Mouse (Mus musculus) hindbrain, embryonic 11.5 days (tissue): Measurements from ENCODE around the gene 1810055G02Rik. TPM values are rescaled to one million over a fixed set of nuclear protein-coding genes. Genes with fewer than 3 reads are reported as not detected.
A peak's percentile ranks its signal among the peaks of the same experiment; 100 is the strongest.

Experiments used
- ATAC-seq: fragments of 200-750 bp; cut with Nextera tagmentation; 2 replicates; pipeline ENCODE4 v1.8.0; 2017; ENCODE audit warnings: mild to moderate bottlenecking, moderate TSS enrichment, moderate library complexity; ENCODE audit not compliant: low FRiP score
- DNase-seq: peaks from one replicate; pipeline ENCODE4 v3.0.0-alpha.2; 2015; ENCODE audit warnings: low spot score
- H3K27ac ChIP-seq: fragments of 300-500 bp; sonication (generic); 2 replicates; pipeline ENCODE4 v1.5.1; 2014; ENCODE audit warnings: mild to moderate bottlenecking, low read depth, low read length
- H3K27me3 ChIP-seq: fragments of 300-500 bp; sonication (generic); 2 replicates; pipeline ENCODE4 v1.6.1; 2014; ENCODE audit warnings: mild to moderate bottlenecking, low read length, moderate library complexity, mixed read lengths; ENCODE audit not compliant: control insufficient read depth, insufficient read depth
- H3K36me3 ChIP-seq: fragments of 300-500 bp; sonication (generic); 2 replicates; pipeline ENCODE4 v1.6.1; 2014; ENCODE audit warnings: mild to moderate bottlenecking, low read length, moderate library complexity, mixed read lengths; ENCODE audit not compliant: control insufficient read depth, insufficient read depth
- H3K4me1 ChIP-seq: fragments of 300-500 bp; sonication (generic); replicated peaks from 2 replicates; pipeline ENCODE4 v1.6.1; 2014; ENCODE audit warnings: low read length, mixed read lengths; ENCODE audit not compliant: control insufficient read depth, insufficient read depth
- H3K4me2 ChIP-seq: fragments of 300-500 bp; sonication (generic); replicated peaks from 2 replicates; pipeline ENCODE4 v1.6.1; 2014; ENCODE audit warnings: mild to moderate bottlenecking, low read depth, low read length
- H3K4me3 ChIP-seq: fragments of 300-500 bp; sonication (generic); 2 replicates; pipeline ENCODE4 v1.5.1; 2014; ENCODE audit warnings: low read depth, low read length
- H3K9ac ChIP-seq: fragments of 300-500 bp; sonication (generic); 2 replicates; pipeline ENCODE4 v1.6.1; 2014; ENCODE audit warnings: low read depth, low read length
- H3K9me3 ChIP-seq: fragments of 300-500 bp; sonication (generic); 2 replicates; pipeline ENCODE4 v1.6.1; 2016; ENCODE audit warnings: low read length; ENCODE audit not compliant: control insufficient read depth
- WGBS: fragments of 180-500 bp; shearing (Covaris S2); extraction: QIAGEN DNeasy Blood & Tissue Kit; methylation state at CpG from one replicate; pipeline ENCODE4 v1.1.7; 2014; 5-methylcytosine and 5-hydroxymethylcytosine counted together
- polyA plus RNA-seq: library from polyadenylated mRNA; unstranded; fragments of >200 nt; fragmentation: Nextera tagmentation; extraction: Ambion mirVana; gene quantifications from 2 replicates; pipeline ENCODE4 v1.2.1, GENCODE M21; 2014

The 1810055G02Rik gene
- polyA plus RNA-seq, 1 experiment from 2014 or later, result 39.4 TPM

- ATAC-seq, result peak; percentile 57
- no peak overlapping the region for H3K9ac ChIP-seq
- no peak overlapping the region for H3K27ac ChIP-seq
These were observed 8.3 kb upstream of the 1810055G02Rik start for GRCm38 (mm10) chr19:3699508-3700438.

GRCm38 (mm10) chr19:3702460-3702859, 5.6 kb upstream of the 1810055G02Rik start:
- DNase-seq, result no peak
- WGBS, result 83% methylated on average over 4 of the region's 4 CpGs

More at GRCm38 (mm10) chr19:3699508-3700438, 8.3 kb upstream of the 1810055G02Rik start:
- no peaks in the 10 kb centered on the region for H3K36me3 ChIP-seq
- no peaks in the 10 kb centered on the region for H3K27me3 ChIP-seq
- H3K4me1 ChIP-seq, result no peaks in the 10 kb centered on the region
- no peak overlapping the region for H3K4me3 ChIP-seq
- no peaks in the 10 kb centered on the region for H3K9me3 ChIP-seq
- peak; percentile 88 for DNase-seq
- 40% methylated on average over 6 of the region's 6 CpGs for WGBS
- H3K4me2 ChIP-seq, result no peak overlapping the region

GRCm38 (mm10) chr19:3706258-3706657, 1.8 kb upstream of the 1810055G02Rik start:
- no peaks in the 10 kb centered on the region for H3K36me3 ChIP-seq
- H3K9me3 ChIP-seq, result no peaks in the 10 kb centered on the region
- no peak overlapping the region for H3K27ac ChIP-seq
- no peak overlapping the region for H3K9ac ChIP-seq
- H3K4me3 ChIP-seq, result no peak overlapping the region
- ATAC-seq, result no peak
- DNase-seq, result no peak
- no peak overlapping the region for H3K4me2 ChIP-seq
- H3K4me1 ChIP-seq, result peaks cover 2% of the 10 kb centered on the region; the same call in 1 of the 2 replicates
- H3K27me3 ChIP-seq, result no peaks in the 10 kb centered on the region
- WGBS, result 32% methylated on average over 1 of the region's 1 CpGs

More at GRCm38 (mm10) chr19:3702460-3702859, 5.6 kb upstream of the 1810055G02Rik start:
- Histone ChIP-seq H3K36me3 (no peaks in the 10 kb centered on the region), H3K4me3 (no peak overlapping the region), H3K4me1 (no peaks in the 10 kb centered on the region), H3K9me3 (no peaks in the 10 kb centered on the region), H3K27ac (no peak overlapping the region), H3K4me2 (no peak overlapping the region), H3K9ac (no peak overlapping the region), H3K27me3 (no peaks in the 10 kb centered on the region)
- ATAC-seq, result no peak

- DNase-seq (no peak), ATAC-seq (no peak)
- 43% methylated on average over 10 of the region's 10 CpGs for WGBS
These were observed 540 bp upstream of the 1810055G02Rik start for GRCm38 (mm10) chr19:3707553-3707952.

GRCm38 (mm10) chr19:3709013-3709787, 1.1 kb downstream of the 1810055G02Rik start:
- WGBS, result 49% methylated on average over 10 of the region's 10 CpGs
- H3K36me3 ChIP-seq, result no peaks in the 10 kb centered on the region
- H3K9me3 ChIP-seq, result no peaks in the 10 kb centered on the region
- peaks cover 2% of the 10 kb centered on the region; the same call in 1 of the 2 replicates for H3K4me1 ChIP-seq
- DNase-seq (no peak), ATAC-seq (no peak)
- H3K4me2 ChIP-seq, result peak overlapping the region; percentile 43
- H3K9ac ChIP-seq, result peak overlapping the region; percentile 78; the same call in 1 of the 2 replicates
- peak overlapping the region; percentile 82 for H3K4me3 ChIP-seq
- H3K27ac ChIP-seq, result no peak overlapping the region
- H3K27me3 ChIP-seq, result no peaks in the 10 kb centered on the region

More at GRCm38 (mm10) chr19:3707553-3707952, 540 bp upstream of the 1810055G02Rik start:
- peak overlapping the region; percentile 56 for H3K9ac ChIP-seq
- H3K36me3 ChIP-seq, result no peaks in the 10 kb centered on the region
- H3K27me3 ChIP-seq, result no peaks in the 10 kb centered on the region
- H3K27ac ChIP-seq, result no peak overlapping the region
- peak overlapping the region; percentile 82 for H3K4me3 ChIP-seq
- H3K4me2 ChIP-seq, result peak overlapping the region; percentile 43
- H3K4me1 ChIP-seq, result peaks cover 2% of the 10 kb centered on the region; the same call in 1 of the 2 replicates
- no peaks in the 10 kb centered on the region for H3K9me3 ChIP-seq

GRCm38 (mm10) chr19:3710436-3710835, 2.3 kb downstream of the 1810055G02Rik start:
- Histone ChIP-seq H3K27me3 (no peaks in the 10 kb centered on the region), H3K4me2 (no peak overlapping the region), H3K4me3 (no peak overlapping the region), H3K27ac (no peak overlapping the region), H3K9ac (no peak overlapping the region), H3K9me3 (no peaks in the 10 kb centered on the region), H3K4me1 (peaks cover 2% of the 10 kb centered on the region; the same call in 1 of the 2 replicates), H3K36me3 (no peaks in the 10 kb centered on the region)
- no peak for DNase-seq
- ATAC-seq, result no peak
- whole genome bisulfite sequencing, result 95% methylated on average over 2 of the region's 2 CpGs

- Histone ChIP-seq H3K9me3 (no peaks in the 10 kb centered on the region), H3K36me3 (0 out of 2 replicates have a peak, but pooled peaks cover 4% of the 10 kb centered on the region), H3K27me3 (no peaks in the 10 kb centered on the region), H3K9ac (no peak overlapping the region), H3K4me3 (no peak overlapping the region), H3K4me1 (no peaks in the 10 kb centered on the region), H3K27ac (no peak overlapping the region), H3K4me2 (no peak overlapping the region)
- 94% methylated on average over 6 of the region's 6 CpGs for WGBS
- no peak for ATAC-seq
- no peak for DNase-seq
These were observed 6.3 kb downstream of the 1810055G02Rik start for GRCm38 (mm10) chr19:3714381-3714780.

- Histone ChIP-seq H3K36me3 (0 out of 2 replicates have a peak, but pooled peaks cover 4% of the 10 kb centered on the region), H3K27me3 (no peaks in the 10 kb centered on the region), H3K4me2 (peak overlapping the region; percentile 43), H3K9me3 (no peaks in the 10 kb centered on the region), H3K9ac (no peak overlapping the region), H3K4me3 (peak overlapping the region; percentile 27), H3K27ac (no peak overlapping the region), H3K4me1 (no peaks in the 10 kb centered on the region)
- peak; percentile 78 for DNase-seq
- ATAC-seq, result peak; percentile 78
- WGBS, result 45% methylated on average over 19 of the region's 19 CpGs
These were observed 10.6 kb downstream of the 1810055G02Rik start for GRCm38 (mm10) chr19:3718481-3719361.
